Comparison of ENCODE assay signal across 33 mouse cellular contexts in the genomic region with DNA sequence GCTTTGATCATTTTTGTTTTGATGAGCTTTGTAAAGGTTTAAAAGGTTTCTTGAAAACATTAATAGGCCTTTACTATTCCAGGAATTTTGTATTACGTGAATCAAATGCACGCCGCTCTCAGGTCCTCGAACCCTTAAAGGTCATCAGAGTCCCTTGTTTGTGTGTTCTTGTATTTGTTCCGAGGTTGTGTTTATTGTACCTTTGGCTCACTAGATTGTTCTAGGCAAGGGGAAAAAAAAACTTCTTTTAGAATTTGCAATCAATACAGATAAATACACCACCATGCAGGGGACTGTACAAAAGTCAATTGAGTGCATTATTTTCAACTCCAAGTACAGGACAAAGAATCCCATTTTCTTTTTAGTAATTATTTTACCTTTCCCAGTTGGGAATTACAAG.
"Had no signal": no experiment of that assay in that cellular context is flagged by ENCODE, and none has a peak within 500 bp of the region (broad histone marks: within the 10 kb centered on the region; RNA-seq: fewer than 3 reads in every experiment).

No protein-coding gene starts in this region.

- H3K9ac ChIP-seq: heart, embryonic 12.5 days; heart, embryonic 13.5 days; heart, embryonic 15.5 days; hindbrain, embryonic 12.5 days; hindbrain, embryonic 13.5 days; hindbrain, embryonic 14.5 days; hindbrain, embryonic 15.5 days; intestine, embryonic 15.5 days; kidney, embryonic 15.5 days had no signal

- H3K9me3 ChIP-seq: heart, embryonic 12.5 days; heart, embryonic 13.5 days; heart, embryonic 15.5 days; hindbrain, embryonic 10.5 days; hindbrain, embryonic 12.5 days; hindbrain, embryonic 13.5 days; hindbrain, embryonic 15.5 days; intestine, embryonic 15.5 days; kidney, embryonic 15.5 days had no signal

- H3K27me3 ChIP-seq: heart, embryonic 12.5 days; heart, embryonic 13.5 days; heart, embryonic 15.5 days; hindbrain, embryonic 12.5 days; hindbrain, embryonic 13.5 days; hindbrain, embryonic 15.5 days; intestine, embryonic 15.5 days; kidney, embryonic 15.5 days had no signal

- H3K4me3 ChIP-seq: heart, embryonic 12.5 days; heart, embryonic 13.5 days; heart, embryonic 15.5 days; hindbrain, embryonic 10.5 days; hindbrain, embryonic 12.5 days; hindbrain, embryonic 13.5 days; hindbrain, embryonic 15.5 days; intestine, embryonic 15.5 days; kidney, embryonic 15.5 days; layer of hippocampus, adult 2 months had no signal

- DNase-seq: heart, postnatal 10 days; heart, postnatal 14 days; heart, postnatal 4 days; kidney, adult 11 months; kidney, adult 18-20 months; kidney, adult 2 months; kidney, adult 8-10 months; kidney, adult 9 months; kidney, postnatal 10 days; kidney, postnatal 14 days; kidney, postnatal 25 days; kidney, postnatal 36 days; kidney, postnatal 4 days; layer of hippocampus, adult 9-11 months; layer of hippocampus, postnatal 36 days had no signal

- H3K27ac ChIP-seq: heart, embryonic 13.5 days; heart, embryonic 15.5 days; hindbrain, embryonic 10.5 days; hindbrain, embryonic 12.5 days; hindbrain, embryonic 13.5 days; hindbrain, embryonic 14.5 days; hindbrain, embryonic 15.5 days; hindbrain, postnatal 0 days; intestine, embryonic 15.5 days; kidney, embryonic 15.5 days; kidney, postnatal 0 days; layer of hippocampus, adult 2 months had no signal

- H3K4me2 ChIP-seq: heart, embryonic 11.5 days; heart, embryonic 12.5 days; heart, embryonic 13.5 days; heart, embryonic 15.5 days; hindbrain, embryonic 12.5 days; hindbrain, embryonic 13.5 days; hindbrain, embryonic 14.5 days; hindbrain, embryonic 15.5 days; intestine, embryonic 15.5 days; kidney, embryonic 15.5 days had no signal

- ATAC-seq: hindbrain, embryonic 16.5 days; hindbrain, postnatal 0 days; inflammation-experienced regulatory T-cells, adult 6 months; intestine, embryonic 15.5 days; intestine, embryonic 16.5 days; intestine, postnatal 0 days had no signal

- H3K36me3 ChIP-seq: heart, embryonic 12.5 days; heart, embryonic 13.5 days; heart, embryonic 15.5 days; hindbrain, embryonic 10.5 days; hindbrain, embryonic 12.5 days; hindbrain, embryonic 13.5 days; hindbrain, embryonic 15.5 days; intestine, embryonic 15.5 days; kidney, embryonic 15.5 days had no signal
